Mouse (Mus musculus) G1E (cell line): Measurements from ENCODE around the gene Tmc8. TPM values are rescaled to one million over a fixed set of nuclear protein-coding genes. Genes with fewer than 3 reads are reported as not detected.
"Not testable (repeated sequence)": the region's sequence is repeated elsewhere in the genome, so short reads cannot be mapped to it uniquely, and the experiment has no call there.

Source experiments
- ATAC-seq: 2 replicates; pipeline ENCODE4 v1.8.0; 2016; ENCODE audit warnings: mild to moderate bottlenecking; ENCODE audit not compliant: insufficient number of reproducible peaks, poor library complexity, low FRiP score, severe bottlenecking; ENCODE audit errors: extremely low read depth
- DNase-seq: peaks from one replicate; pipeline ENCODE4 v3.0.0; 2012; ENCODE audit warnings: low spot score
- H3K27me3 ChIP-seq: 2 replicates; pipeline ENCODE4 v1.6.1; 2012; ENCODE audit warnings: mild to moderate bottlenecking, low read length, inconsistent platforms; ENCODE audit not compliant: insufficient read depth
- H3K36me3 ChIP-seq: replicated peaks from 2 replicates; pipeline ENCODE3; 2012; ENCODE audit warnings: mild to moderate bottlenecking, inconsistent platforms
- H3K4me1 ChIP-seq: 2 replicates; pipeline ENCODE4 v1.6.1; 2012; ENCODE audit warnings: low read depth, low read length, inconsistent platforms, mixed read lengths; ENCODE audit not compliant: insufficient read depth
- H3K4me3 ChIP-seq: 2 replicates; pipeline ENCODE4 v1.5.1; 2012; ENCODE audit warnings: low read depth, mild to moderate bottlenecking, inconsistent platforms, low read length, moderate library complexity, mixed read lengths
- H3K9me3 ChIP-seq: replicated peaks from 2 replicates; pipeline ENCODE4 v1.6.1; 2012; ENCODE audit warnings: inconsistent platforms
- CTCF ChIP-seq: IDR thresholded peaks from 2 replicates; pipeline ENCODE4 v1.5.1; 2012; ENCODE audit warnings: low read depth, low read length, inconsistent platforms, mixed read lengths
- GATA1 ChIP-seq: IDR thresholded peaks from 2 replicates; pipeline ENCODE4 v1.6.1; 2012; ENCODE audit warnings: borderline replicate concordance, low read length, inconsistent platforms, mixed read lengths
- GATA2 ChIP-seq: IDR thresholded peaks from 2 replicates; pipeline ENCODE4 v1.6.1; 2012; ENCODE audit warnings: low read depth, low read length, inconsistent platforms, borderline replicate concordance
- POLR2AphosphoS5 ChIP-seq: IDR thresholded peaks from 2 replicates; pipeline ENCODE4 v1.6.1; 2012; ENCODE audit warnings: low read depth, low read length, inconsistent platforms; ENCODE audit not compliant: insufficient replicate concordance
- TAL1 ChIP-seq: conservative IDR thresholded peaks from 2 replicates; pipeline ENCODE4 v1.6.1; 2012; ENCODE audit warnings: low read depth, low read length, inconsistent platforms, mixed read lengths
- polyA plus RNA-seq: library from polyadenylated mRNA; stranded (reverse); fragments of >175 nt; gene quantifications from 2 replicates; pipeline ENCODE4 v1.2.3, GENCODE M21; 2012
- total RNA-seq, 2 experiments: library from RNA; stranded (forward) in 1 of 2; stranded (reverse) in 1 of 2; fragments of 200-1000 nt in 1 of 2; fragments of >200 nt in 1 of 2; fragmentation: Nextera tagmentation in 1 of 2; gene quantifications; 2 replicates each; pipeline ENCODE4 v1.2.3; 2014 to 2017

Gene Tmc8
- total and polyA plus RNA-seq, 3 experiments = 3.4 to 43.8 (median 26.9) TPM

- TF ChIP-seq TAL1 (no peak), GATA1 (no peak), CTCF (no peak), POLR2AphosphoS5 (no peak), GATA2 (no peak)
- DNase-seq = no peak
- H3K36me3 ChIP-seq = peaks cover 9% of the 10 kb centered on the region
- H3K4me1 ChIP-seq = peaks cover 69% of the 10 kb centered on the region
- ATAC-seq = no peak
- no peaks in the 10 kb centered on the region for H3K27me3 ChIP-seq
- no peaks in the 10 kb centered on the region for H3K9me3 ChIP-seq
- no peak overlapping the region for H3K4me3 ChIP-seq
These were observed 47.9 kb downstream of the Tmc8 start for GRCm38 (mm10) chr11:117829671-117830215.

- H3K27me3 ChIP-seq = no peaks in the 10 kb centered on the region
- ATAC-seq (no peak), DNase-seq (no peak)
- H3K4me1 ChIP-seq = peaks cover 63% of the 10 kb centered on the region
- no peak overlapping the region for H3K4me3 ChIP-seq
- TF ChIP-seq POLR2AphosphoS5 (no peak), GATA2 (no peak), GATA1 (no peak), TAL1 (no peak), CTCF (no peak)
- peaks cover 10% of the 10 kb centered on the region for H3K36me3 ChIP-seq
- no peaks in the 10 kb centered on the region for H3K9me3 ChIP-seq
These were observed 48.5 kb downstream of the Tmc8 start for GRCm38 (mm10) chr11:117830401-117830800.

- H3K27me3 ChIP-seq = no peaks in the 10 kb centered on the region
- H3K4me3 ChIP-seq = peak overlapping the region; percentile 70
- H3K9me3 ChIP-seq = no peaks in the 10 kb centered on the region
- DNase-seq (peak; percentile 72), ATAC-seq (peak; percentile 67)
- TF ChIP-seq GATA1 (no peak), GATA2 (no peak), CTCF (peak; percentile 80)
- peaks cover 13% of the 10 kb centered on the region for H3K36me3 ChIP-seq
- peaks cover 58% of the 10 kb centered on the region for H3K4me1 ChIP-seq
These were observed 50.5 kb downstream of the Tmc8 start for GRCm38 (mm10) chr11:117832086-117832969.

GRCm38 (mm10) chr11:117833509-117833908 is 51.6 kb downstream of the Tmc8 start:
- H3K4me1 ChIP-seq = peaks cover 52% of the 10 kb centered on the region
- not testable (repeated sequence) for H3K9me3 ChIP-seq, DNase-seq, ATAC-seq, H3K27me3 ChIP-seq, H3K4me3 ChIP-seq
- peaks cover 13% of the 10 kb centered on the region for H3K36me3 ChIP-seq

- Histone ChIP-seq H3K27me3 (no peaks in the 10 kb centered on the region), H3K4me1 (peaks cover 52% of the 10 kb centered on the region), H3K9me3 (no peaks in the 10 kb centered on the region), H3K4me3 (no peak overlapping the region), H3K36me3 (peaks cover 13% of the 10 kb centered on the region)
- no peak for DNase-seq
- no peak for ATAC-seq
- TF ChIP-seq GATA2 (no peak), CTCF (no peak)
These were observed 52.2 kb downstream of the Tmc8 start for GRCm38 (mm10) chr11:117834086-117834485.

GRCm38 (mm10) chr11:117836306-117836705 is 54.4 kb downstream of the Tmc8 start:
- Histone ChIP-seq H3K4me1 (peaks cover 38% of the 10 kb centered on the region), H3K36me3 (peaks cover 6% of the 10 kb centered on the region), H3K9me3 (no peaks in the 10 kb centered on the region), H3K27me3 (peaks cover 7% of the 10 kb centered on the region), H3K4me3 (no peak overlapping the region)
- ATAC-seq (no peak), DNase-seq (no peak)
- no peak for TF ChIP-seq CTCF
- no peak for TF ChIP-seq POLR2AphosphoS5
- TF ChIP-seq GATA2 = no peak
- no peak for TF ChIP-seq GATA1
- no peak for TF ChIP-seq TAL1

- H3K27me3 ChIP-seq = peaks cover 15% of the 10 kb centered on the region
- DNase-seq (peak; percentile 37), ATAC-seq (no peak; the same call in 1 of the 2 replicates)
- H3K36me3 ChIP-seq = peaks cover 4% of the 10 kb centered on the region
- H3K9me3 ChIP-seq = no peaks in the 10 kb centered on the region
- no peak overlapping the region for H3K4me3 ChIP-seq
- TF ChIP-seq GATA1 (no peak), TAL1 (no peak), GATA2 (no peak), CTCF (no peak), POLR2AphosphoS5 (no peak)
- peaks cover 24% of the 10 kb centered on the region for H3K4me1 ChIP-seq
These were observed 56.7 kb downstream of the Tmc8 start for GRCm38 (mm10) chr11:117838572-117838971.
